Mouse (Mus musculus): ENCODE results near the gene Arl5c. TPM values are rescaled to one million over a fixed set of nuclear protein-coding genes. Genes with fewer than 3 reads are reported as not detected.
"Not testable (repeated sequence)": the region's sequence is repeated elsewhere in the genome, so short reads cannot be mapped to it uniquely, and the experiment has no call there.

Arl5c gene
- total RNA-seq, 2 experiments from 2014 or later = 3.1 to 3.8 TPM

- DNase-seq = no peak
Observed at GRCm38 (mm10) chr11:97958641-97959299, 37.2 kb downstream of the Arl5c start.

GRCm38 (mm10) chr11:97956905-97957560 is 38.9 kb downstream of the Arl5c start:
- peak; percentile 49 for DNase-seq

GRCm38 (mm10) chr11:97955915-97956314 is 40.1 kb downstream of the Arl5c start:
- no peak for DNase-seq

GRCm38 (mm10) chr11:97955146-97955902 is 40.7 kb downstream of the Arl5c start:
- DNase-seq = no peak

- no peak for DNase-seq
Observed at GRCm38 (mm10) chr11:97954469-97955141, 41.4 kb downstream of the Arl5c start.

GRCm38 (mm10) chr11:97953939-97954275 is 42.1 kb downstream of the Arl5c start:
- no peak for DNase-seq

- DNase-seq = no peak
Observed at GRCm38 (mm10) chr11:97953179-97953938, 42.6 kb downstream of the Arl5c start.

GRCm38 (mm10) chr11:97952367-97953006 is 43.5 kb downstream of the Arl5c start:
- DNase-seq = no peak

- peak; percentile 22 for DNase-seq
Observed at GRCm38 (mm10) chr11:97949703-97950475, 46.1 kb downstream of the Arl5c start.

- DNase-seq = peak; percentile 34
Observed at GRCm38 (mm10) chr11:97947426-97947825, 48.6 kb downstream of the Arl5c start.

- not testable (repeated sequence) for DNase-seq
Observed at GRCm38 (mm10) chr11:97945738-97946289, 50.2 kb downstream of the Arl5c start.

- DNase-seq = no peak
Observed at GRCm38 (mm10) chr11:97945031-97945430, 51.0 kb downstream of the Arl5c start.

GRCm38 (mm10) chr11:97943256-97943655 is 52.7 kb downstream of the Arl5c start:
- DNase-seq = no peak

- DNase-seq = no peak
Observed at GRCm38 (mm10) chr11:97942420-97943111, 53.4 kb downstream of the Arl5c start.

Small RNAs within 50 kb of the gene (microRNA-seq; reads per million reads assigned to microRNA genes)
- gene Gm22461 (not detected), gene Gm27597 (not detected)

Other genes starting within 250 kb of the Arl5c start
- gene Cwc25, start 229.6 kb downstream of the Arl5c start, total RNA-seq (2021) = 10 to 100 TPM; 19.9 to 20.0 TPM
- under 1 TPM in 1 of 2 experiments, not detected in 1; 0.51 TPM for gene 1700001P01Rik, start 220.3 kb downstream of the Arl5c start, total RNA-seq (2021)
- 100 to 1,000 TPM; 958 to 975 TPM for gene Rpl23, start 213.7 kb downstream of the Arl5c start, total RNA-seq (2021)
- gene Lasp1, start 197.2 kb downstream of the Arl5c start, total RNA-seq (2021) = 100 to 1,000 TPM; 107 to 122 TPM
- 1 to 10 TPM; 2.0 to 3.1 TPM for gene B230217C12Rik, start 155.4 kb downstream of the Arl5c start, total RNA-seq (2021)
- 1 to 10 TPM in 1 of 2 experiments, under 1 TPM in 1; 0.69 to 1.3 TPM for gene Fbxo47, start 112.0 kb downstream of the Arl5c start, total RNA-seq (2021)
- gene Plxdc1, start 9.7 kb downstream of the Arl5c start, total RNA-seq (2021) = 1 to 10 TPM; 3.4 to 7.2 TPM
- 10 to 100 TPM; 11.7 to 29.3 TPM for gene Cacnb1, start 26.9 kb upstream of the Arl5c start, total RNA-seq (2021)
- gene Rpl19, start 30.5 kb upstream of the Arl5c start, total RNA-seq (2021) = 1,000 to 10,000 TPM; 1,275 to 1,278 TPM
- gene Stac2, start 57.3 kb upstream of the Arl5c start, total RNA-seq (2021) = 1 to 10 TPM; 1.8 to 3.1 TPM
- 10 to 100 TPM; 29.5 to 33.0 TPM for gene Fbxl20, start 154.2 kb upstream of the Arl5c start, total RNA-seq (2021)
- 10 to 100 TPM; 45.3 to 59.4 TPM for gene Med1, start 197.1 kb upstream of the Arl5c start, total RNA-seq (2021)
- gene Cdk12, start 206.9 kb upstream of the Arl5c start, total RNA-seq (2021) = 10 to 100 TPM; 38.5 to 41.9 TPM

Data from adrenal gland, postnatal 10 days (tissue).